Mouse (Mus musculus) heart, adult 2 months (tissue): Measurements from ENCODE around the gene Trpv4.

Experiments
- CTCF ChIP-seq: fragments of 200-600 bp; IDR thresholded peaks from 2 replicates; pipeline ENCODE4 v1.8.1; 2022; ENCODE audit warnings: antibody characterized with exemption, mild to moderate bottlenecking, moderate library complexity
- EP300 ChIP-seq: fragments of 200-500 bp; IDR thresholded peaks from 2 replicates; pipeline ENCODE4 v1.6.1; 2011; ENCODE audit warnings: low read depth, low read length, control low read depth; ENCODE audit not compliant: insufficient read depth

DNA sequence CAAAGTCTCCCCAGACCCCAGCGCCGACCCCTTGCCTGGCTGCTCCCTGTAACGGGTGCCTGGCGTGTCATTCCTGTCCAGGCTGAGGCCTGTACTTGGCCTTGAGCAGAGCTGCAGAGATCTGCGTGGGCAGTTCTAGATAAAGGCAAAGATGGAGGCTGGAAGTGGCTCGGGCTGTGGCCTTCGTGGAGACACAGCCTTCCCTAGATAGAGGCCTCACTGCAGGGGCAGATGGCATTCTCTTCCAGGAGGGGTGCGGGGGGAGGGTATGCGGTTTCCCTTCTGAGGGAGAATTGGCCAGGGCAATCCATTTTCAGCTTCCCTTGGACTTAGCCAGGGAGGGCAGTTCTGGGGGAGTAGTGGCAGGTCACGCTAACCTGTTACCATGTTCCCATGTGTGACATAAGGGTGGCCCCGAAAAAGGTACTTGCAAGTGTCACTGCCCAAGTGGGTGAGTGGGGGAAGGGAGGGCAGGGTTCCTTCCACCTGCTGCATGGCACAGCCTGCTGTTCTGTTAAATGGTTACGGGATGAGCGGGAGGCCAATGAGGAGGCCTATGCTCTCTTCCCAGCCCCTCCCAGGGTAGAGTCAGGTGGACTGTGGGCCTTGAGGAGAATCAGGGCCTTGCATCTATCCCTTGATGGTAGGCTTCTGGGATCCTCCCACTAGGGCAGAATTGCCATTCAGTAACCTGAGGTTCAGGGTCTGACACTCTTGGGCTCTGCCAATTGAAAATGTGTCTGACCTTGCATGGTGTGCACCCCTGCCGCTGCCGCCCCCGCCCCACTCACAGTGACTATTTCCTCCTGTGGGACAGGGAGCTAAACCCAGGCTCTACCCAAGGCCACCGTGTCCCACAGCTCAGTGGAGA lies 67.9 kb downstream of the Trpv4 start:
- TF ChIP-seq CTCF (no peak), EP300 (no peak)
